Comparison of ENCODE assay signal across 8 mouse cellular contexts in the genomic region with DNA sequence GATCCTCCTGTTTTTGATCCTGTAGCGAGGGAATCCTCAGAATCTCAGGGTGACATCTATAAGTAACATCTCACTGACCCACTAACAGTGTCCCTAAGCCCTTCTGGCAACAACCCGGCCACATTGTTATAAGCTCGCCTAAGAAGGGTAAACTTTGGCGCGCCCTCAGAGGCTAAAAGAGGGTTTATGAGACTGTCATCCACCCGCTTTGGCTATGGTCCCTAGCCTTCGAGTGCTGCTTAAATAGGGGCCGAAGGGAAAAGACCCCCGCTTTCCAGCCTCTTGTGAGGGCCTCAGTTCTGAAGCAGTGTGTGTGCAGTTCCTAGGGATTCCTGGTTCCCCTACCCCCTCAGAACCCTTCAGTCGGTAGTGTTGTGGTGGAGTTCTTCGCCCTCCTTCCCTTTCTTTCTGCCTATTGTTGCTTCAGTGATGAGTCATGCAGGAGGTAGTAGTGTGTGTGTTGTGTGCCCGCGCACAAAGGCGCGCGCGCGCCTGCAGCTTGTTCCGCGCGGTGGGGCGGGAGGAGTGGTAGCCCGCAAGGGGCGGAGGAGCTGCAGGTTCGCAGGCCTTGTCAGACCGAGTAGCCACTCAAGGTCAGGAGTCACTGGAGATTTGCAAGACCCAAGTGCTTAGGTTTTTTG. TPM values are rescaled to one million over a fixed set of nuclear protein-coding genes. Genes with fewer than 3 reads are reported as not detected.
DNase-seq lines count a peak whose midpoint lies in the region; ATAC-seq and TF ChIP-seq lines count a peak whose summit lies in the region.

No protein-coding gene starts in this region.

- no peaks in the 10 kb centered on the region for H3K9me3 ChIP-seq in liver, embryonic 16.5 days (replicated peaks; ENCODE audit: control insufficient read depth, low read length)
- no peaks in the 10 kb centered on the region for H3K9me3 ChIP-seq in stomach, postnatal 0 days (ENCODE audit: control insufficient read depth, low read length)

- H3K27ac ChIP-seq in liver, embryonic 16.5 days (ENCODE audit: low read length) = peak overlapping the region; percentile 95
- H3K27ac ChIP-seq in stomach, postnatal 0 days (replicated peaks) = peak overlapping the region; percentile 98

- H3K4me1 ChIP-seq in liver, embryonic 16.5 days (ENCODE audit: control insufficient read depth, low read depth, low read length) = peaks cover 80% of the 10 kb centered on the region
- H3K4me1 ChIP-seq in stomach, postnatal 0 days (replicated peaks; ENCODE audit: control insufficient read depth, insufficient read depth) = peaks cover 12% of the 10 kb centered on the region; the same call in 1 of the 2 replicates

- H3K9ac ChIP-seq in liver, embryonic 16.5 days (ENCODE audit: low read depth, low read length) = peak overlapping the region; percentile 70
- peak overlapping the region; percentile 65 for H3K9ac ChIP-seq in stomach, postnatal 0 days (ENCODE audit: low read length)

- peak overlapping the region; percentile 100 for H3K4me2 ChIP-seq in liver, embryonic 16.5 days (ENCODE audit: low read depth, low read length)
- peak overlapping the region; percentile 76 for H3K4me2 ChIP-seq in stomach, postnatal 0 days (replicated peaks; ENCODE audit: low read depth)

- DNase-seq in urinary bladder, adult 18-20 months (ENCODE audit: low spot score in 2 of 2) = peak; percentile 57 to 63
- no peak for DNase-seq in urinary bladder, adult 2 months (ENCODE audit: low spot score)
- peak; percentile 53 for DNase-seq in heart, adult 8-10 months (ENCODE audit: low spot score)
- peak; percentile 74 for DNase-seq in kidney, adult 9 months
- peak; percentile 56 for DNase-seq in neural tube, embryonic 10.5 days (ENCODE audit: extremely low spot score, low spot score)
- peak; percentile 88 for DNase-seq in stomach, postnatal 0 days (ENCODE audit: low spot score)

- peak overlapping the region; percentile 85 for H3K4me3 ChIP-seq in liver, embryonic 16.5 days (ENCODE audit: low read depth, low read length)
- H3K4me3 ChIP-seq in stomach, postnatal 0 days (ENCODE audit: low read depth, low read length) = peak overlapping the region; percentile 90

- TF ChIP-seq CTCF in stomach, postnatal 0 days (IDR thresholded peaks at IDR 0.05; ENCODE audit: low read depth) = no peak

- no peak for TF ChIP-seq EP300 in stomach, postnatal 0 days (optimal IDR thresholded peaks at IDR 0.05)

- H3K27me3 ChIP-seq in liver, embryonic 16.5 days (ENCODE audit: control insufficient read depth, insufficient read depth, low read depth, low read length) = no peaks in the 10 kb centered on the region
- no peaks in the 10 kb centered on the region for H3K27me3 ChIP-seq in stomach, postnatal 0 days (ENCODE audit: control insufficient read depth, insufficient read depth, low read length)

- WGBS in liver, embryonic 16.5 days (ENCODE audit: insufficient replicate concordance) = under 1% methylated on average over 26 of the region's 26 CpGs
- WGBS in stomach, postnatal 0 days = under 1% methylated on average over 26 of the region's 26 CpGs

- no peaks in the 10 kb centered on the region for H3K36me3 ChIP-seq in liver, embryonic 16.5 days (ENCODE audit: control insufficient read depth, insufficient read depth)
- no peaks in the 10 kb centered on the region; the same call in 1 of the 2 replicates for H3K36me3 ChIP-seq in stomach, postnatal 0 days (ENCODE audit: control insufficient read depth, insufficient read depth, low read length)

- ATAC-seq in common myeloid progenitor, adult 5-6 weeks (replicated peaks; ENCODE audit: low read depth, poor library complexity, severe bottlenecking) = peak; percentile 13
- ATAC-seq in liver, embryonic 16.5 days (ENCODE audit: low read depth) = no peak
- ATAC-seq in stomach, postnatal 0 days (ENCODE audit: low FRiP score, low TSS enrichment) = peak; percentile 8

RNA-seq across cellular contexts. Expression of a gene that starts 1.9 kb away (rescaled TPM):
- polyA plus RNA-seq in urinary bladder, adult 2 months (2012; rRNA removed) = 7.9 and 14.8 TPM in 2 replicates
- total RNA-seq in common myeloid progenitor, adult 5-6 weeks (2017) = 4.9 and 10.6 TPM in 2 replicates
- 10 to 100 TPM in 3 of 4 experiments, 1 to 10 TPM in 1; 7.4 to 13.4 (median 10.2) TPM for total RNA-seq in heart, adult 8-10 months (2022)
- 0.90 and 1.2 TPM in 2 replicates for polyA plus RNA-seq in liver, embryonic 16.5 days (2015; fragmentation: Nextera tagmentation; extraction: Ambion mirVana)
- polyA plus RNA-seq in stomach, postnatal 0 days (2015; fragmentation: Nextera tagmentation; extraction: Ambion mirVana) = 2.5 and 2.6 TPM in 2 replicates
